Mouse (Mus musculus) MEL (cell line): ENCODE measurements around the gene Man2b2.

Experiments
- CTCF ChIP-seq, 3 experiments: IDR thresholded peaks in 2 of 3; conservative IDR thresholded peaks in 1 of 3; 2 replicates each; pipeline ENCODE4 v1.5.1; 2011 to 2012; ENCODE audit warnings: low read length in 3 of 3, low read depth in 2 of 3, mild to moderate bottlenecking in 2 of 3, improper control_type of control experiment in 1 of 3, inconsistent platforms in 1 of 3, mixed read lengths in 1 of 3, moderate library complexity in 1 of 3; ENCODE audit not compliant: control insufficient read depth in 1 of 3, insufficient read depth in 1 of 3, poor library complexity in 1 of 3, severe bottlenecking in 1 of 3
- E2F4 ChIP-seq: IDR thresholded peaks from 2 replicates; pipeline ENCODE4 v1.6.1; 2011; ENCODE audit warnings: low read depth, low read length, improper control_type of control experiment, borderline replicate concordance
- EP300 ChIP-seq, 2 experiments: IDR thresholded peaks; 2 replicates each; pipeline ENCODE4 v1.6.1; 2011; ENCODE audit warnings: improper control_type of control experiment in 2 of 2, low read length in 2 of 2, low read depth in 1 of 2, mild to moderate bottlenecking in 1 of 2
- GATA1 ChIP-seq: IDR thresholded peaks from 2 replicates; pipeline ENCODE4 v1.6.1; 2011; ENCODE audit warnings: low read depth, low read length, improper control_type of control experiment
- JUND ChIP-seq: IDR thresholded peaks from 2 replicates; pipeline ENCODE4 v1.6.1; 2011; ENCODE audit warnings: low read depth, mild to moderate bottlenecking, improper control_type of control experiment, low read length
- MXI1 ChIP-seq: IDR thresholded peaks from 2 replicates; pipeline ENCODE4 v1.6.1; 2011; ENCODE audit warnings: mild to moderate bottlenecking, low read depth, low read length, improper control_type of control experiment
- NELFE ChIP-seq: IDR thresholded peaks from 2 replicates; pipeline ENCODE4 v1.6.1; 2011; ENCODE audit warnings: low read depth, low read length, improper control_type of control experiment
- NRF1 ChIP-seq: IDR thresholded peaks from 2 replicates; pipeline ENCODE4 v1.6.1; 2014; ENCODE audit warnings: low read depth, mild to moderate bottlenecking, inconsistent platforms, low read length, improper control_type of control experiment, moderate library complexity; ENCODE audit not compliant: poor library complexity, insufficient read depth, severe bottlenecking
- POLR2A ChIP-seq, 2 experiments: IDR thresholded peaks; 2 replicates each; pipeline ENCODE4 v1.6.1; 2011 to 2012; ENCODE audit warnings: low read length in 2 of 2, mild to moderate bottlenecking in 2 of 2, control low read depth in 1 of 2, improper control_type of control experiment in 1 of 2, low read depth in 1 of 2, moderate library complexity in 1 of 2; ENCODE audit not compliant: control insufficient read depth in 1 of 2, insufficient read depth in 1 of 2, poor library complexity in 1 of 2
- SMC3 ChIP-seq: IDR thresholded peaks from 2 replicates; pipeline ENCODE4 v1.6.1; 2011; ENCODE audit warnings: low read depth, low read length, improper control_type of control experiment
- USF1 ChIP-seq: IDR thresholded peaks from 2 replicates; pipeline ENCODE4 v1.6.1; 2014; ENCODE audit warnings: low read depth, mild to moderate bottlenecking, inconsistent platforms, low read length, improper control_type of control experiment, moderate library complexity

GRCm38 (mm10) chr5:36868266-36869090, 38.0 kb upstream of the Man2b2 start, which contains the start of gene Ppp2r2c:
- TF ChIP-seq MXI1 (no peak), CTCF (IDR thresholded peaks at IDR 0.05 in 2 of 3, conservative IDR thresholded peaks at IDR 0.05 in 1 of 3; ENCODE audit: control insufficient read depth in 1 of 3, insufficient read depth in 1 of 3, low read depth in 2 of 3, low read length in 3 of 3, poor library complexity in 1 of 3, severe bottlenecking in 1 of 3) (no peak), GATA1 (no peak), NRF1 (no peak), EP300 (IDR thresholded peaks at IDR 0.05; ENCODE audit: low read depth in 1 of 2, low read length in 2 of 2) (no peak), JUND (no peak), POLR2A (IDR thresholded peaks at IDR 0.05; ENCODE audit: control insufficient read depth in 1 of 2, insufficient read depth in 1 of 2, low read depth in 1 of 2, low read length in 2 of 2, poor library complexity in 1 of 2) (no peak), USF1 (no peak), NELFE (no peak), E2F4 (no peak), SMC3 (no peak)
